Mouse (Mus musculus) testis, adult 2 months (tissue): ENCODE data around the gene Mup6.

Source experiments
- CTCF ChIP-seq: fragments of 200-500 bp; IDR thresholded peaks from 2 replicates; pipeline ENCODE4 v1.5.1; 2012; ENCODE audit warnings: low read depth, mild to moderate bottlenecking, inconsistent platforms, low read length, moderate library complexity; ENCODE audit not compliant: control insufficient read depth, insufficient read depth, insufficient replicate concordance
- POLR2A ChIP-seq: fragments of 200-500 bp; IDR thresholded peaks from 2 replicates; pipeline ENCODE4 v1.6.1; 2012; ENCODE audit warnings: low read depth, mild to moderate bottlenecking, inconsistent platforms, low read length, moderate library complexity; ENCODE audit not compliant: control insufficient read depth

- peak; percentile 44; the same call in 1 of the 2 replicates for TF ChIP-seq CTCF
- no peak for TF ChIP-seq POLR2A
Measured at GRCm38 (mm10) chr4:59928347-59928746, 35.7 kb upstream of the Mup6 start.
